Mouse (Mus musculus): ENCODE data around the gene Aen.

Aen gene

DNA sequence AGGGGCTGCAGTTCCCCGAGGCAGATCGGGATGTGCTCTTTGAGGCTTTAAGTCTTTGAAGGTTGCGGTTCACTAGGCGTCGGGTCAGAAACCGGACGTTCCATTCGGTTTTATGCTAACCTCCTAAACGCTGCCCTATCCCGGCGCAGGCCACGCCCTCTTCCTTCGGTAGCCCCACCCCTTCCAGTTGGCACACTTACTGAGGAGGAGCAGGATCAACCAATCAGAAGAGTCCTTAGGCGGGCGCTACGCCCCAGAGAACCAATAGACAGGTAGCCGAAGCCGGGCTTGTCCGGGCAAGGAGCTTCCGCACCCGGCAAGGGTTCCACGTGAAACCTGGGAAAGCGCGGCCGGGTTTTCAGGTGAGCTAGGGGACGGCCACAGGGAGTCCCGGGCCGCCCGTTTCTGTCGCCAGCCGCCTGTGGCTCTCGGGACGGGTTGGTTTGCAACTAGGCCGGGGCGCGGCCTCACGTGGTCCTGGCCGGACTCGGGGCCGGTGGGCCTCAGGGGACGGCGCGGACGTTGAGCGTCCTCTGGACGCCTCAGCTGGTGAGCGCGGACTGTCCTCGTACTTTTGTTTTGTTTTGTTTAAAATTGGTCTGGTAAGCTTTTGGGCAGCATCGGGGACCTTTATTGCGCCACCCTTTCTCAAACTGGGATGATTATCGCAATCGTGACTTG lies at the start of gene Aen:
Gene Aen (plus strand): TSS at position 202 of the 681 bp plus-strand sequence.
- peak; percentile 91 to 99 for DNase-seq (ENCODE audit: low spot score in 2 of 2)

DNA sequence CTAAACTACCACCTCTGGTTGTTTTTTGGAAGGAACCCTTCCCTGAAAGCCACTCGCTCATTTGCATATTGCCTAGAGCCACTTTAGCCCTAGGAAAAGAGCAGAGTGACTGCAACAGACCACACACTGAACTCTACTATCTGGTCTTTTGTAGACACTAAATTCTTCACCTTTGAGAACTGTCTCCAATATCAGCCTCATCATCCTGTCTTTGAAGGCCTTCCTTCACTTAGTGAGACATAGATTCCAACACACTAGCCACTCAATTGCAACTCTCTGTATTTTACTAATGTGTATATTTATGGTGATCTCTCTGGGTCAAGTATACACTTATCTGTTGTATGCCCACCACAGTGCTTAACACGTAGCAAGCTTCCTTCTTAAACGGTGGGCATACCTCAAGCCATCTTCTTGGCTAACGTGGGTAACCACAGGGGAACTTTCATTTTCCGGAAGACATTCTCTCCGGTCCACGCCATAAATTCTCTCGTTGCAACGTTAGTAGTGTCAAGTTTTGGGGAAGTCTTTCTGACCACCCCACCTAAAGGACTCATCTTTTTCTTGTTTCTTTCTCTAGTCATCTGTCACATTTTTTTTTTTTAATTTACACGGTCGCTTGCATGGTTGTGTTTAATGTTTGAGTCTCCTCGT lies 49.5 kb upstream of the Aen start:
- DNase-seq (ENCODE audit: low spot score in 2 of 2) = no peak

DNA sequence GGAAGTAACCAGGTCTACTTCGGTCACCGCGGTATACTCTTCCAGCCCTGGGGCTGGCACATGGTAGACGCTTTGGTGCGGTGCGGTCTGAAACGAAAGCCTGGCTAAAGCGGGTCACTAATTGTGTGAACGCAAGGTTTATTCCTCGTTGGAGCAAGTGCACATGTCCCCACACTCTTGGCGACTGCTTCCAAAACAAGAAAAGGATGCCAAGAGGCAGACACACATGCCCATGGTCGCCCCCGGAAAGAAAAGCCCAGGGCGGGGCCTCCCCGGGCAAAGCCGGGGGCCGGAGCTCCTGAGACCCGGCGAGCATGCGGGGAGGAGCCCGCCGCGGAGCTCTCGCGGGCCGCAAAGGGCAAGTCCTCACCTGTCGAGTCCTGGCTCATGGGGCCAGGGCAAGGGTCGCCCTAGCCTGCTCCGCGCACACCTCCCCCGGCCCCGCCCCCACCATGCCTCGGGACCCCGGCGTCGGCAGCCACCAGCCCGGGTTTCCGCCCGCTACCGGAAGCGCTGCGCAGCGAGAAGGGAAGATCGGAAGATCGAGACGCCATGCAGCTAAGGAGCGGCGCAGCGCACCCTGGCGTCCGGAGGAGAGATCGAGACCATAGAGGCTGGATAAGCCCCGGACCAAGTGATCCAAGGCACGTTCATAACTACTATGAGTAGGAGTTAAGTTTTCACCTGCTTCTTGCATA lies 48.8 kb upstream of the Aen start, which contains the start of gene Det1:
Gene Det1 (minus strand): TSS at position 527 of the 698 bp plus-strand sequence.
- peak; percentile 56 to 89 for DNase-seq (ENCODE audit: low spot score in 2 of 2)

DNA sequence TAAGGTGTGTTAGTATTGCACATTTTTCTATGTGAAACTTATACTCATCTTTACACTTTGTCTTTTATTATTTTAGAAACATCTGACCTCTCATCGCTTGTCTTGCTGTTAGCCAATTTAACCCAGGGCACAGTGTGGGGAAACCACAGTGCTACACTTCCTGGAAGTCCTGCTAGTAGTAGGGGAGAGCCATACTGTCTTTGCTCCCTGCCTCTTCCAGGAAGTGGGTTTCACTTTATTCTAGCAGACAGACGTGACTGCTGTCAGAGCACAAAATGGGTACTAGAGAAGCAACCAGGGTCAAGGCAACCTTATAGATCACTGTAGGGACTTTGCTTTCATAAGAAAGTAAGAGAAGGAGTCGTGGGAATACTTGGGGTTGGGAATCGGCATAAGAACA lies 41.6 kb upstream of the Aen start:
- no peak for DNase-seq (ENCODE audit: low spot score in 2 of 2)

DNA sequence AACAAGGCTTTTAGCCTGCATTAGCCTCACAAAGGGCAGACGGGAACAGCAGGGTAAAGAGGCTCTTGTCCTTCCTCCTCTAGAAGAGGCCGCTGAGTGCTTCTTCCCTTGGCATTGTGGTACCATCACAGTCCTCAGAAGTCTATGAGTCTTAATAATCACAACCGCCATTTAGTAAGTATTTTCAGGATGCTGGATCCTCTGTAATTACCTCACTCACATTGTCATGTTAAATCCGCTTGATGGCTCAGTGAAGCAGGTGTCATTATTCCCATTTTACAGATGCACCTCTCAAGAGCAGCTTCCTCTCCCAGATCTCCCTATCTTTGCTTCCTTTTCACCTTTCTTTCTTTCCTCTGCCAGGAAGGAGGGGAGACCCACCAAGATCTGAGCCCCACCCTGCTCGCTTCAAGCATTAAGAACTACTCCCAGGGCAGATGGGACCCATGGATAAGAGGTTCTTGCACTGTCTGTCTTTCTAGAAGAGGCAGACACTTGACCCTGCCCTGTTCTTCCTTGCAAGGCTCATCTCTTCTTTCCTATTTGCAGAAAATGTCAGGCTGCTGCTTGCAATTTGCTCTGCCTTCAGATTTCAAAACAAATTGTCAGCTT lies 40.5 kb upstream of the Aen start:
- no peak for DNase-seq (ENCODE audit: low spot score in 2 of 2)

DNA sequence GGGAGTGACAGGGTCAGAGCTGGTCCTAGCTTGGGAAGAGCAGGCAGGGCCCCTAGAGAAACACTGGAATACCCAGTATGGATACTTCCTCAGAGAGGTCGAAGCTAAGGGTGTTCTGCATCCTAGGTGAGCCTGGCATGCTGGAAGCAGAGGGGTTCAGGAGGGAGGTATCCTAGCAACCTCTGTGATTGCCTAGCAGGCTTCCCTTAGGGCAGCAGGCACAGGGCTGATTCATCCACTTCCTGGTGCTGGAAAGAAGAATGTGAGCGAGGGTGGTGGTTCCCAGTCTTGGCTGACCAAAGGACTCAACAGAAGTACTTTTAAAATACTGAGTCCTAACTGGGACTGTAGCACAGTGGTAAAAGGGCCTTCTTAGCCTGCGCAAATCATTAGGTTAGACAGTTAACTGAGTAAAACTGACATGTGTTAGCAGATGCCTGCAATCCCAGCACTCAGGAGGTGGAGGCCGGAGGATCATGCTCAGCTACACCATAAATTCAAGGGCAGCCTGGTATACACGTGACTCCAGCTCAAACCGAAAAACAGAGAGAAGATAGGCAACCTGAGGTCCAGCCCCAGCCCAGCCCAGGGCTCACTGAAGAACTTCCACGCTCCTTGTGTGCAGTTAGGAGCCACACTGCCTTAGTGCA lies 31.7 kb upstream of the Aen start:
- DNase-seq (ENCODE audit: low spot score in 2 of 2) = no peak

DNA sequence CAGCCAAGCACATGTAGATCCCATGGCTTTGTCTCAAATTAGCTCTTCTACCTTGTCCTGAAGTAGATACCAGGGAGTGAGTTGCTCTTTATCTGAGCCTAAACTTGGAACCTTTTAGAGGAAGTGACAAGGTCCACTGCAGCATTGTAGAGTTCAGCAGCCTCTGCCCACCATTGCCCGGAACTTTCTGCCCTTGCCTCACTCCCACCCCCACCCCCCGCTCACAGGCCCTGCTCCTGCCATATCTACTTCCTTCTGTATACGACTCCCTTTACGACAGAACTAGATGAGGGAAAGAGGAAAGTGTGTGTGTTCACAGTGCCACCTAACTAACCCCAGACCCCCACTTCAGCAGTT lies 31.2 kb upstream of the Aen start:
- no peak for DNase-seq (ENCODE audit: low spot score in 2 of 2)

DNA sequence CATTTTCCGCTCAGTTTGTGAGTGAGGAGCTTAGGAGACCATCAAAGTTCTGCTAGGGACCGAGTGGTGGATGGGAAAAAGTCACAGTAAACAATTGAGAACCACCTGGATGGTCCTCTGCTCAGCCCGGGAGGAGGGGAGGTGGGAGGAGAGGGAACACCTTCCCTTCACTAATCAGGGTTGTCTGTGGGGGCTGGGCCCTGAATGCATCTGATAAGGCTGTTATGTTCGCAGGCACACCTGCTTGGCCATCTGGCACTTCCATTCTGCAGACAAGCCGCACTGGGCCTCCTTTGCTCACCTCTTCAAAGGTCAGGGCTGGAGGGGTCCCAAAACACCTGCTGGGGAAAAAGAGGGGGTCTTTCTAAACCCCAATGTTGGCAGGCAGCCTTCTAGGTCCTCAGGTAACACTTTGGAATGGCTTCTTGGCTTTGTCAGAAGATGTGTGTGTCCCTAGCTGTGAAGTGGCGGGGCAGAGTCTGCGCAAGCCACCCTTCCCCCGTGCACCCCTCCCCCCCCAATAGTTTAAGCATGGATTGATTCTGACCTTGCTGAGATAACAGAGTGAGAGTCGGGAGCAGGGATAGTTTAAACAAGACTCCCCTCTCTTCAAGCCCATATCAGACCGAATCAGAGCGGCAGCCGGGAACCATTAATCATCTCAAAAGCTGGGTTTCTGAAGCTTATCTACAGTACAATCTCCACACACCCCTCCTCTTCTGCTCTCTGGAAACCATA lies 30.3 kb upstream of the Aen start:
- no peak for DNase-seq (ENCODE audit: low spot score in 2 of 2)

DNA sequence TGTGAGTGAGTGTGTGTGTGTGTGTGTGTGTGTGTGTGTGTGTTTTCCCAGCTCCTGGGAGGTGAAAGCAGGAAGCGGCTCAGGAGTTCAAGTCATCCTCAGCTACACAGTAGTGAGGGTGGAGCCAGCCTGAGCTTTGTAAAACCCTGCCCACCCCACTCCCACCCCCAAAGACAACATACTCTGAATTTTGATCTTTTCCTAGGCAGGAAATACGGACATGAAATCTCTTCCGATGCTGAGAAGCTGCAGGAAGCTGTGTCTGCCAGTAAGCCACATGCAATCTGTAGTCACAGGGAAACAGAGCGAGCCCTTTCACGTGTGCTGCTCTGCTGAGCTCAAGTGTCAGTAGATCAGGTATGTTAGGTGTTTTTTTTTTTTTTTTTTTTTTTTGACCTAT lies 26.9 kb upstream of the Aen start:
- no peak for DNase-seq (ENCODE audit: low spot score in 2 of 2)

DNA sequence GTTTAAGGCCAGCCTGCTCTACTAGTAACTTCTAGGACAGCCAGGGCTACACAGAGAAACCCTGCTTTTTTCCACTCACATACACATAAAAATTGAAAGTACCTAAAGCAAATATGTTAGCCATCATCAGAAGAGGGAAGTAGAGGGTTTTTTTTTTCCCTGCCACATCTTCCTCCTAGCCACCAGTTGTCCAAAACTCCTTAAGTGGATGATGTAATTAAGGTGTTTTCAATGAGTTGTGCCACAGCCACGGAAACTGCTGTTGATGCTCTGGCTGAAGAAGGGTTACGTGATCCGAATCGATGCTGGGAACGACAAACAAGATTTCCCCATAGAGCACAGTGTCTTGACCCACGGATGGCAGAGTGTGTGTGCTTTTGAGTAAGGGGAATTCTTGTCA lies 23.3 kb upstream of the Aen start:
- DNase-seq (ENCODE audit: low spot score in 2 of 2) = no peak

DNA sequence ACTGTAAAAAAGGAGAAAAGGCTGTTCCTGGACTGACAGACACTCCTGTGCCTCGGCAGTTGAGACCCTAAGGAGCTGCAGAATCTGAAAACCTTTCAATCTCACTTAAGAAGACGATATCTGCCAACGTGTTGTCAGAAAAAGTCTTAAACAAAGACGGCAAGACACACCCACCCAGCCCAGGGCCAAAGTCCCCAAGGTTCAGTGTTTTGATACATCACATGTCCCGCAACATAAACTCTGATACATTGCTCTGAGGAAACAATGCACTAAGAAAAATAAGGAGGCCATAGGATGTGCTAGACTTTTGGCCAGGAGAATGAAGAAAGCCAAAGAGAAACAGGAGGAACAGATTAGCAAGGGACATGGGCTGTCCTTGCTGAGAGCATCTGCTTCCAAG lies 22.8 kb upstream of the Aen start:
- no peak for DNase-seq (ENCODE audit: low spot score in 2 of 2)

DNA sequence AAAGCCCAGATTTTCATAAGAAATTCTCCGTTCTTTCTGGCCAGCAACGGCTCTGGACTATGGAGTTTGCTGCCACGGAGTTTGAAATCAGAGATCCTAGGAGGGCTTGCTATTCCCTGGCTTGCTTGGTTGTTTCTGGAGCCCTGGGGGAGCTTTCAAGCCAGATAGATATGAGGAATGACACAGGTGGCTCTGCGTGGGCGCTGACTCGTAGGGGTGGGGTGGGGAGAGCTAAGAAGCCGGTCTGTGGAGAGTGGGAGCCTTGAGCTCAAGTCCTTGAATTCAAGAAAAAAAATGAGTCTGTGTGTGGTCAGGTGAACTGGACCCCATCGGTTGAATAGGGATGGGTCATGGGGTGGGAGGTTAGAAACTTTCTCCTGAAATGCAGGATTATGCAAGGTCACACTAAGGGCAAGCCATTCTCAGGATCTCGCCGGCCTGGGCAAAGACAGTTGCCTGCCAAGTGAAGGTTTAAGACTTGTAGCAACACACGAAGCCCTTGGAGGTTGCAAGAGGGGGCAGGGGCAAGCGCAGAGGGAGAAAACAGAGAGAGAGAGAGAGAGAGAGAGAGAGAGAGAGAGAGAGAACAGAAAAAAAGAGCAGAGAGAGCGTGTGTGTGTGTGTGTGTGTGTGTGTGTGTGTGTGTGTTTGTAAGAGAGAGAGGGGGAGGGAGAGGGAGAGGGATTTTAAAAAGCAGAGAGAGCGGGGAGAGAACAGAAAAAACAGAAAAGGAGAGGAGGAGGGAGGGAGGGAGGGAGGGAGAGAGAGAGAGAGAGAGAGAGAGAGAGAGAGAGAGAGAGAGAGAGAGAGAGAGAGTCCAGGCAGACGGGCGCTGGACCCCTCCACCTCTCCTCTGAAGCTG lies 13.8 kb upstream of the Aen start:
- no peak for DNase-seq (ENCODE audit: low spot score in 2 of 2)

DNA sequence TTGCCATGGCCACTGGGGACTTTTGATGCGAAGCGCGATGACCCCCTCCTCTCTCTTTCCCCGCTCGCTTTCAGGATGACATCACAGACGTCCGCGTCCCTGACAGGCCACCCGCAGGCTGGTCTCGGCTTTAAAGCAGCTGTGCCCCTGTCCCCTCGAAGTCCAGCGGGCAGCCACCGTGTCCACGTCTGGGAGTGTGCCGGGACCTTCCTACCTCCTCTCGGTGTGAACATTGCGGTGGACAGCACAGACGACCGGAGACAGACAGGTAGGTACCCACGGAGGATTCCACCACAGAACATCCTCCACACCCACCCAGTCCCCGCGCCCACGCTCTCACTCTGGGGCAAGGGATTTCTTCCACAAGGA lies 13.2 kb upstream of the Aen start:
- DNase-seq (ENCODE audit: low spot score in 2 of 2) = no peak

DNA sequence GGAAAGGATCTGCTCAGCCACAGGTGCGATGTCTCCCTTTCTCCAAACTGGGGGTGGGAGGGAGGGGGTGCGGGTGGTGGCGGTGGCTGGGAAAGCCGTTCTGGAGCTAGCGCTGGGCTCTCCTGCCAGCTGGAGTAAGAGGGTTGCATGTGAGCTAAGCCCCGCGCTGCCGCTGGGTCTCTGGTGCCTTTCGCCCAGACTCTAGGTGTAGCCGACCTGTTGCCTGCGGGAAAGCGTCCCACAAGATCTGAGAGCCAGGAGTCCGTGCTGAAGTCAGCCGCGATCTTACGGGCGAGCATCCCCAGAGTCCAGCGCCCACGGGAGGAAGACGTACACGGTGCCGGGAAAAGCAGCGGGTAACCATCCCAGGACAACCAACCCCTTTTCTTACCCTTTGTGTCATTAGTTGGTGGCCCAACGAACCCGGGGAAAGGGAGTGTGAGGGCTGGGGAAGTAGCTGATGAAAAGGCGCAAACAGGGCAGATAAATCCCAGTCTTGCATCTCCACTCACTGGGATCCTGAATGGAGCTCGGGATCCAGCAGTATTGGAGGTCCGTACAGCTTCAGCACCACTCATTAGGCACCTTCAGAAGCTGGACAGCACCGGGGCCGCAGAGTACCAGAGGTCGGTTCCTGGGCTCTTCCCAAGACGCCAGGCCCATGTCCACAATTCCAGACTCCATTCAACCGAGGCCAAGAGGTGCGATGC lies 12.5 kb upstream of the Aen start:
- no peak for DNase-seq (ENCODE audit: low spot score in 2 of 2)

DNA sequence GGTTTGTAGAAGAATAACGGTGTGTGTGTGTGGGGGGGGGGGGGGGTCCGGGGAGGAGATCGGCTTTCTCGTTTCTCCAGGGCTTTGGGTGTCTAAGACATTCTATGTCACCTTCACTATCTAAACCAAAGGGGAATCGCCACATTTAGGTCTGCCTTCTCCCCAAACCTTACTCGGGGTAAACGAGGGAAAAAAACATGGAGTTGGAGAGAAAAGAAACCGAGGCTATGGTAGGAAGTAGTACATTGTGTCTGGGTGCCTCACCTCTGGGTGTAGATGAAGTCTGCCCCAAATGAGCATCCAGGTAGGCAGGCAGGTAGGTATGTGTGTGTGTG lies 12.0 kb upstream of the Aen start:
- no peak for DNase-seq (ENCODE audit: low spot score in 2 of 2)

DNA sequence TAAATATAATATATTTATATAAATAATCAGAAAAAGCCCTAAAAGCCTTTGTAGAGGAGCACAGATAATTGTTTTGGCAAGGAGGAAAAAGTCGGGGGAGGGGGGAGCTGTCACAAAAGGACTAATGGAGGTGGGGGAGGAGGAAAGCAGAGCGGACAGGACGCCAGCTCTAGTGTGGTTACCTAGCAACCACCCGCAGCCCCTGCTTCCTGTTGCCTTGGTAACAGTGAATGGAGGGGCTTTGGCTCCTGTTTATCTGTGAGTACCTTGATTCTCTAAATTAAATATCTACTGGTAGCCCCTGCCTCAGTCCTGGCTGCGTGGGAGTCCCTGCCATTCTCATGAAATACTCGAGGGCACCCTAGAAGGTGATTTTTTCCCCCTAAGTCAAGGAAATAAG lies 11.5 kb upstream of the Aen start:
- no peak for DNase-seq (ENCODE audit: low spot score in 2 of 2)

DNA sequence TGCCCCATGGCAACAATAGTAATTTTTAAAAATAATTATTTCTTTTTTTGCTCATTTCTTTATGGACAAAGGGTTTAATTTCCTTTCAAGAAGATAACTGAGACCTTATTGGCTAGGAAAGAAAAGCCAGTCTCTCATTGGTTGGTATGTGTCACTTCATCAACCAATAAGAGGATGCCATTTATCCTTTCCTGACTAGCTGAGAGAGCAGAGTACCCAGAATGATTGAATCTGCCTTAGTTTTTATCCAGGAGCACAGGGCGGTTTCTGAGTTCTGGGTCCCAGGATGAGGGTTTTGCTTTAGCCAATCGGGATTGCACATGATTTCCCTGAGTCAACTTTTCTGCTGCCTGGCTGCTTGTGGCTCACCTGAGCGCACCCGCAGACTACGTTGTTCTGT lies 10.2 kb upstream of the Aen start:
- no peak for DNase-seq (ENCODE audit: low spot score in 2 of 2)

DNA sequence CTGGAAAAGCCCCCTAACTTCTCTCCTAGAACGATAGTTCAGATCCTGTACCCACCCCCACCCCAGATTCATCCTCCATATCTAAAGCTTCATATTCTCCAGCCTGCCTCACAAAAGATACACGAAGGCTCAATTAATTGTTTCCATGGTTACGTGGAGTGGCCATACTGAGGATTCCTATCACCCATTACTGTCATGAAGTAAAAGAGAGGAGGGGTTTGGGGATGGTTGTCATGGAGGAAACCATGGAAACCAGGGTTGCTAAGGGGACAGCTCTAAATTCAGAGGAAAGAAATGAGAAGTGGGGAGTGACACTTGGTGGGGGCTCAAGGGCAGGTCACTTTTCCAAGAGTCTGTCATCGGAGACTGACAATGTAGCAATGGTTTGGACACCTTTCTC lies 9.2 kb upstream of the Aen start:
- no peak for DNase-seq (ENCODE audit: low spot score in 2 of 2)

DNA sequence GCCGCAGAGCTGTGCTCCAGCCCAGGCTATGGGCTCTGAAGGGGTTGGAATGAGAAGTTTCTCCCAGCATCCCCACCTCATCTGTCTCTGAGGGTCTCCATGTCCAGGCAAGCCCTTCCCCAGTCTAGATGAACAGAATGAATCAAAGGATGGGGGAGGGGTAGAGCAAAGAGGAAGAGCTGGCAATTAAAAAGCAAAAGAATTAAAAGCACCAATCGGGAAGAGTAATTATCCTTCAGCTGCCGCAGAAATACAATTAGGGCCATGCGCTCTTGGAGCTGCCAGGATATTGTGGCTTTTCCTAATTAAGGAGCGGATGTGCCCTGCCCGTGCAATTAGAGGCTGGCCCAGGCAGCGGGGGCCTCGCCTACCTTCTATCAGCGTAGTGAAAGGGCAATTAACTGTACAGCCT lies 8.2 kb upstream of the Aen start:
- no peak for DNase-seq (ENCODE audit: low spot score in 2 of 2)

DNA sequence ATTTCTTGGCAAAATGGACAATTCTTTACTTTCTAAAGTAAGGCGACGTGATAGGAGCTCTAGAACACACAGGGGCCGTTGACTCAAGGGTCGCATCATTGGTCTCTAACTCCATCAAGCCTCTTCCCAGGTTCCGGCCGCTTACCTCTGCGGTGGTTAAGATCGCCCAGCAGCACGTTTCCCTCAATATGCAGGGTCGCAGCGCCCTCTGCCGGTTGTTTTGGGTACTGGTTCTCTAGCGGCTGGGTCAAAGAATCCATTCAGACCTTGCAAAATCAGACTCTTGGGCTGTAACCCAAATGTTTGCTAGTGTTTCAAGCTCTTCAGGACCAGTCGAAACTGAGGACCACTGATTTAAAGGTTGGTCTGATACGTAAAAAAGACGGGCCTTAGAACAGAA lies 5.0 kb upstream of the Aen start:
- peak in 1 of 2 experiments; percentile 87 for DNase-seq (ENCODE audit: low spot score in 2 of 2)

Measured in left cerebral cortex, adult 9 months (tissue).